Mouse (Mus musculus) MEL (cell line): ENCODE measurements around the gene Rasgef1b. TPM values are rescaled to one million over a fixed set of nuclear protein-coding genes. Genes with fewer than 3 reads are reported as not detected.

ENCODE experiments used
- DNase-seq: peaks from one replicate; pipeline ENCODE4 v3.0.0; 2011; ENCODE audit warnings: low read depth, low spot score
- H3K27ac ChIP-seq: 2 replicates; pipeline ENCODE4 v1.5.1; 2012; ENCODE audit warnings: low read depth, mild to moderate bottlenecking, control low read depth, low read length, moderate library complexity; ENCODE audit not compliant: control insufficient read depth
- H3K27me3 ChIP-seq, 2 experiments: fragments of 150-350 bp in 1 of 2; sonication (generic) in 1 of 2; 2 replicates each; pipeline ENCODE4 v1.6.1; 2012; ENCODE audit warnings: low read length in 2 of 2, mild to moderate bottlenecking in 2 of 2, improper control_type of control experiment in 1 of 2, moderate library complexity in 1 of 2; ENCODE audit not compliant: insufficient read depth in 2 of 2, control insufficient read depth in 1 of 2
- H3K36me3 ChIP-seq, 2 experiments: 2 replicates each; pipeline ENCODE4 v1.6.1; 2012 to 2014; ENCODE audit warnings: low read length in 2 of 2, improper control_type of control experiment in 1 of 2, inconsistent platforms in 1 of 2, mild to moderate bottlenecking in 1 of 2; ENCODE audit not compliant: insufficient read depth in 2 of 2, control insufficient read depth in 1 of 2
- H3K4me1 ChIP-seq, 2 experiments: fragments of 150-350 bp in 1 of 2; sonication (generic) in 1 of 2; 2 replicates each; pipeline ENCODE4 v1.6.1; 2012; ENCODE audit warnings: low read length in 2 of 2, improper control_type of control experiment in 1 of 2, mild to moderate bottlenecking in 1 of 2; ENCODE audit not compliant: insufficient read depth in 2 of 2, control insufficient read depth in 1 of 2
- H3K4me3 ChIP-seq, 2 experiments: fragments of 150-350 bp in 1 of 2; sonication (generic) in 1 of 2; 2 replicates each; pipeline ENCODE4 v1.5.1; 2012; ENCODE audit warnings: low read depth in 2 of 2, low read length in 2 of 2, mild to moderate bottlenecking in 2 of 2, moderate library complexity in 2 of 2, control low read depth in 1 of 2, improper control_type of control experiment in 1 of 2; ENCODE audit not compliant: control insufficient read depth in 1 of 2, insufficient read depth in 1 of 2
- H3K79me2 ChIP-seq: 2 replicates; pipeline ENCODE4 v1.6.1; 2012; ENCODE audit warnings: mild to moderate bottlenecking, low read length, moderate library complexity; ENCODE audit not compliant: control insufficient read depth, poor library complexity, insufficient read depth
- H3K9ac ChIP-seq: 2 replicates; pipeline ENCODE4 v1.6.1; 2012; ENCODE audit warnings: low read depth, mild to moderate bottlenecking, control low read depth, low read length, moderate library complexity; ENCODE audit not compliant: control insufficient read depth, poor library complexity, severe bottlenecking
- H3K9me3 ChIP-seq: fragments of 150-350 bp; sonication (generic); replicated peaks from 2 replicates; pipeline ENCODE4 v1.6.1; 2012; ENCODE audit warnings: mild to moderate bottlenecking, low read length, improper control_type of control experiment, moderate library complexity; ENCODE audit not compliant: insufficient read depth
- BHLHE40 ChIP-seq: IDR thresholded peaks from 2 replicates; pipeline ENCODE4 v1.6.1; 2012; ENCODE audit warnings: low read depth, mild to moderate bottlenecking, inconsistent platforms, low read length, improper control_type of control experiment, borderline replicate concordance
- CHD2 ChIP-seq: IDR thresholded peaks from 2 replicates; pipeline ENCODE4 v1.6.1; 2011; ENCODE audit warnings: low read length, improper control_type of control experiment
- E2F4 ChIP-seq: IDR thresholded peaks from 2 replicates; pipeline ENCODE4 v1.6.1; 2011; ENCODE audit warnings: low read depth, low read length, improper control_type of control experiment, borderline replicate concordance
- EP300 ChIP-seq, 2 experiments: IDR thresholded peaks; 2 replicates each; pipeline ENCODE4 v1.6.1; 2011; ENCODE audit warnings: improper control_type of control experiment in 2 of 2, low read length in 2 of 2, low read depth in 1 of 2, mild to moderate bottlenecking in 1 of 2
- MAFK ChIP-seq: IDR thresholded peaks from 2 replicates; pipeline ENCODE4 v1.6.1; 2011; ENCODE audit warnings: low read depth, mild to moderate bottlenecking, low read length, improper control_type of control experiment, borderline replicate concordance
- MAX ChIP-seq: IDR thresholded peaks from 2 replicates; pipeline ENCODE4 v1.6.1; 2011; ENCODE audit warnings: low read length, improper control_type of control experiment
- MAZ ChIP-seq: IDR thresholded peaks from 2 replicates; pipeline ENCODE4 v1.6.1; 2012; ENCODE audit warnings: low read depth, mild to moderate bottlenecking, inconsistent platforms, low read length, improper control_type of control experiment
- MXI1 ChIP-seq: IDR thresholded peaks from 2 replicates; pipeline ENCODE4 v1.6.1; 2011; ENCODE audit warnings: mild to moderate bottlenecking, low read depth, low read length, improper control_type of control experiment
- MYC ChIP-seq: IDR thresholded peaks from 2 replicates; pipeline ENCODE4 v1.6.1; 2011; ENCODE audit warnings: low read depth, mild to moderate bottlenecking, low read length, improper control_type of control experiment, moderate library complexity
- POLR2A ChIP-seq, 2 experiments: IDR thresholded peaks; 2 replicates each; pipeline ENCODE4 v1.6.1; 2011 to 2012; ENCODE audit warnings: low read length in 2 of 2, mild to moderate bottlenecking in 2 of 2, control low read depth in 1 of 2, improper control_type of control experiment in 1 of 2, low read depth in 1 of 2, moderate library complexity in 1 of 2; ENCODE audit not compliant: control insufficient read depth in 1 of 2, insufficient read depth in 1 of 2, poor library complexity in 1 of 2
- POLR2AphosphoS5 ChIP-seq: IDR thresholded peaks from 2 replicates; pipeline ENCODE4 v1.6.1; 2012; ENCODE audit warnings: low read depth, borderline replicate concordance, mild to moderate bottlenecking, inconsistent platforms, low read length, moderate library complexity, mixed read lengths
- RCOR1 ChIP-seq: IDR thresholded peaks from 2 replicates; pipeline ENCODE4 v1.6.1; 2012; ENCODE audit warnings: low read depth, mild to moderate bottlenecking, inconsistent platforms, low read length, improper control_type of control experiment
- SIN3A ChIP-seq: IDR thresholded peaks from 2 replicates; pipeline ENCODE4 v1.6.1; 2012; ENCODE audit warnings: low read length, improper control_type of control experiment, inconsistent platforms
- SMC3 ChIP-seq: IDR thresholded peaks from 2 replicates; pipeline ENCODE4 v1.6.1; 2011; ENCODE audit warnings: low read depth, low read length, improper control_type of control experiment
- TBP ChIP-seq: IDR thresholded peaks from 2 replicates; pipeline ENCODE4 v1.8.0; 2011; ENCODE audit warnings: low read depth, low read length, improper control_type of control experiment
- TCF12 ChIP-seq: IDR thresholded peaks from 2 replicates; pipeline ENCODE4 v1.6.1; 2014; ENCODE audit warnings: low read depth, mild to moderate bottlenecking, inconsistent platforms, low read length, improper control_type of control experiment, moderate library complexity
- UBTF ChIP-seq: IDR thresholded peaks from 2 replicates; pipeline ENCODE4 v1.6.1; 2012; ENCODE audit warnings: low read depth, mild to moderate bottlenecking, inconsistent platforms, low read length, improper control_type of control experiment, moderate library complexity, borderline replicate concordance; ENCODE audit not compliant: insufficient read depth
- USF1 ChIP-seq: IDR thresholded peaks from 2 replicates; pipeline ENCODE4 v1.6.1; 2014; ENCODE audit warnings: low read depth, mild to moderate bottlenecking, inconsistent platforms, low read length, improper control_type of control experiment, moderate library complexity
- USF2 ChIP-seq, 2 experiments: IDR thresholded peaks; 2 replicates each; pipeline ENCODE4 v1.6.1; 2011 to 2012; ENCODE audit warnings: improper control_type of control experiment in 2 of 2, low read length in 2 of 2, borderline replicate concordance in 1 of 2, inconsistent platforms in 1 of 2, low read depth in 1 of 2, mild to moderate bottlenecking in 1 of 2; ENCODE audit not compliant: insufficient read depth in 1 of 2
- ZKSCAN1 ChIP-seq: IDR thresholded peaks from 2 replicates; pipeline ENCODE4 v1.6.1; 2012; ENCODE audit warnings: low read depth, mild to moderate bottlenecking, inconsistent platforms, low read length, improper control_type of control experiment, moderate library complexity
- ZMIZ1 ChIP-seq: IDR thresholded peaks from 2 replicates; pipeline ENCODE4 v1.6.1; 2012; ENCODE audit warnings: low read depth, mild to moderate bottlenecking, inconsistent platforms, low read length, improper control_type of control experiment, moderate library complexity
- ZNF384 ChIP-seq: IDR thresholded peaks from 2 replicates; pipeline ENCODE4 v1.6.1; 2012; ENCODE audit warnings: low read depth, mild to moderate bottlenecking, inconsistent platforms, low read length, improper control_type of control experiment
- polyA plus RNA-seq, 2 experiments: library from polyadenylated mRNA; stranded (reverse) in 1 of 2; unstranded in 1 of 2; fragments of >175 nt in 1 of 2; fragments of >200 nt in 1 of 2; gene quantifications; 2 replicates each; pipeline versions ENCODE4 v1.2.1 to v1.2.4; 2012; ENCODE audit warnings: low replicate concordance in 2 of 2, low read depth in 1 of 2; ENCODE audit not compliant: insufficient read length in 2 of 2, insufficient read depth in 1 of 2, missing spikeins in 1 of 2
- total RNA-seq: library from RNA; depleted of rRNA; stranded (reverse); fragments of 300-350 nt; gene quantifications from 2 replicates; pipeline ENCODE4 v1.2.3, GENCODE M21; 2012

Gene Rasgef1b
- total and polyA plus RNA-seq, 3 experiments = not detected

- no peak overlapping the region for H3K9ac ChIP-seq
- H3K79me2 ChIP-seq = no peaks in the 10 kb centered on the region
- no peak overlapping the region for H3K4me3 ChIP-seq
- no peaks in the 10 kb centered on the region for H3K27me3 ChIP-seq
- H3K4me1 ChIP-seq = no peaks in the 10 kb centered on the region
- no peak overlapping the region for H3K27ac ChIP-seq
- no peaks in the 10 kb centered on the region for H3K9me3 ChIP-seq
- H3K36me3 ChIP-seq = no peaks in the 10 kb centered on the region
- no peak for TF ChIP-seq ZKSCAN1
- no peak for TF ChIP-seq POLR2AphosphoS5
- TF ChIP-seq POLR2A (IDR thresholded peaks at IDR 0.05; ENCODE audit: control insufficient read depth in 1 of 2, insufficient read depth in 1 of 2, low read depth in 1 of 2, low read length in 2 of 2, poor library complexity in 1 of 2) = no peak
- no peak for TF ChIP-seq MXI1
- TF ChIP-seq BHLHE40 = no peak
- no peak for TF ChIP-seq TCF12
- TF ChIP-seq EP300 (IDR thresholded peaks at IDR 0.05; ENCODE audit: low read depth in 1 of 2, low read length in 2 of 2) = no peak
- no peak for TF ChIP-seq MAX
- no peak for TF ChIP-seq ZNF384
- TF ChIP-seq USF2 (IDR thresholded peaks at IDR 0.05; ENCODE audit: borderline replicate concordance in 1 of 2, insufficient read depth in 1 of 2, low read depth in 1 of 2, low read length in 2 of 2) = no peak
- TF ChIP-seq SMC3 = no peak
- no peak for DNase-seq
These were observed 137.5 kb downstream of the Rasgef1b start for GRCm38 (mm10) chr5:99591348-99591747.

GRCm38 (mm10) chr5:99590539-99590938 lies 138.3 kb downstream of the Rasgef1b start:
- Histone ChIP-seq H3K27me3 (no peaks in the 10 kb centered on the region), H3K36me3 (no peaks in the 10 kb centered on the region), H3K27ac (no peak overlapping the region), H3K4me3 (no peak overlapping the region), H3K9me3 (no peaks in the 10 kb centered on the region), H3K9ac (no peak overlapping the region), H3K79me2 (no peaks in the 10 kb centered on the region), H3K4me1 (no peaks in the 10 kb centered on the region)
- no peak for TF ChIP-seq CHD2
- TF ChIP-seq SIN3A = no peak
- TF ChIP-seq ZMIZ1 = no peak
- no peak for TF ChIP-seq MYC
- no peak for TF ChIP-seq MAZ
- no peak for TF ChIP-seq RCOR1
- no peak for TF ChIP-seq MAFK
- no peak for TF ChIP-seq E2F4
- TF ChIP-seq USF1 = no peak
- TF ChIP-seq BHLHE40 = no peak
- no peak for TF ChIP-seq UBTF
- TF ChIP-seq TBP = no peak
- DNase-seq = no peak
